Mouse (Mus musculus) thymus, adult 2 months (tissue): ENCODE measurements around the gene Abca8b.

ENCODE experiments used
- CTCF ChIP-seq: fragments of 200-500 bp; IDR thresholded peaks from 2 replicates; pipeline ENCODE4 v1.5.1; 2012; ENCODE audit warnings: mild to moderate bottlenecking, control low read depth, low read length, moderate library complexity, borderline replicate concordance; ENCODE audit not compliant: control insufficient read depth, poor library complexity, insufficient read depth; ENCODE audit errors: extremely low read depth
- POLR2A ChIP-seq: fragments of 200-500 bp; IDR thresholded peaks from 2 replicates; pipeline ENCODE4 v1.6.1; 2012; ENCODE audit warnings: mild to moderate bottlenecking, low read length, control low read depth, moderate library complexity; ENCODE audit not compliant: control insufficient read depth, poor library complexity, insufficient read depth; ENCODE audit errors: extremely low read depth

GRCm38 (mm10) chr11:109991270-109991669, 4.4 kb downstream of the Abca8b start:
- no peak for TF ChIP-seq CTCF
- no peak for TF ChIP-seq POLR2A
